Mouse (Mus musculus): ENCODE results near the gene Cftr.

Cftr gene

GRCm38 (mm10) chr6:18322950-18323349 lies 152.5 kb downstream of the Cftr start:
- no peak for DNase-seq

- DNase-seq, result no peak
Observed at GRCm38 (mm10) chr6:18335393-18335792, 164.9 kb downstream of the Cftr start.

- DNase-seq, result no peak
Observed at GRCm38 (mm10) chr6:18338307-18338706, 167.8 kb downstream of the Cftr start.

GRCm38 (mm10) chr6:18344272-18344671 lies 173.8 kb downstream of the Cftr start:
- DNase-seq, result no peak

- DNase-seq, result no peak
Observed at GRCm38 (mm10) chr6:18349153-18349858, 178.8 kb downstream of the Cftr start.

- DNase-seq, result no peak
Observed at GRCm38 (mm10) chr6:18360154-18360553, 189.7 kb downstream of the Cftr start.

GRCm38 (mm10) chr6:18360955-18361354 lies 190.5 kb downstream of the Cftr start:
- DNase-seq, result no peak

GRCm38 (mm10) chr6:18362232-18362631 lies 191.7 kb downstream of the Cftr start:
- DNase-seq, result no peak

- DNase-seq, result no peak
Observed at GRCm38 (mm10) chr6:18369054-18369453, 198.6 kb downstream of the Cftr start.

- no peak for DNase-seq
Observed at GRCm38 (mm10) chr6:18369723-18370122, 199.2 kb downstream of the Cftr start.

Data from lung, postnatal 14 days (tissue).